Mouse (Mus musculus): Measurements from ENCODE around the gene Akap14. TPM values are rescaled to one million over a fixed set of nuclear protein-coding genes. Genes with fewer than 3 reads are reported as not detected.

Akap14 gene
- 0.49 and 0.53 TPM in 2 replicates for polyA plus RNA-seq (2015; fragmentation: Nextera tagmentation; extraction: Ambion mirVana)

GRCm38 (mm10) chrX:37168742-37169141 is at the start of gene Akap14:
Akap14 (minus strand) TSS chrX:37168842.

GRCm38 (mm10) chrX:37210941-37211340 is 42.3 kb upstream of the Akap14 start, which contains the start of gene Gm9:
Gm9 (minus strand) TSS chrX:37211041.

GRCm38 (mm10) chrX:37191105-37191743 is 22.6 kb upstream of the Akap14 start, which contains the start of the genes Ndufa1 and Rnf113a1:
Ndufa1 (minus strand) TSS chrX:37191163.
Rnf113a1 (plus strand) TSS chrX:37191245.

GRCm38 (mm10) chrX:37126671-37127358 is 41.8 kb downstream of the Akap14 start, which contains the start of gene Nkap:
Nkap (plus strand) TSS chrX:37126795.

GRCm38 (mm10) chrX:37110193-37110880 is 58.3 kb downstream of the Akap14 start, which contains the start of gene Upf3b:
Upf3b (minus strand) TSS chrX:37110322.

Other genes starting within 250 kb of the Akap14 start
- 52.2 and 57.4 TPM in 2 replicates for gene Sept6, start 177.0 kb downstream of the Akap14 start, polyA plus RNA-seq (2015; fragmentation: Nextera tagmentation; extraction: Ambion mirVana)
- 0.15 and 0.19 TPM in 2 replicates for gene Sowahd, start 120.0 kb downstream of the Akap14 start, polyA plus RNA-seq (2015; fragmentation: Nextera tagmentation; extraction: Ambion mirVana)
- gene Rpl39, start 83.4 kb downstream of the Akap14 start, polyA plus RNA-seq (2015; fragmentation: Nextera tagmentation; extraction: Ambion mirVana) = 301 and 383 TPM in 2 replicates
- 21.3 and 22.5 TPM in 2 replicates for gene Upf3b, start 58.5 kb downstream of the Akap14 start, polyA plus RNA-seq (2015; fragmentation: Nextera tagmentation; extraction: Ambion mirVana)
- gene Nkap, start 42.0 kb downstream of the Akap14 start, polyA plus RNA-seq (2015; fragmentation: Nextera tagmentation; extraction: Ambion mirVana) = 20.4 and 20.7 TPM in 2 replicates
- gene Ndufa1, start 22.3 kb upstream of the Akap14 start, polyA plus RNA-seq (2015; fragmentation: Nextera tagmentation; extraction: Ambion mirVana) = 1,019 and 1,020 TPM in 2 replicates
- gene Rnf113a1, start 22.4 kb upstream of the Akap14 start, polyA plus RNA-seq (2015; fragmentation: Nextera tagmentation; extraction: Ambion mirVana) = 29.6 and 30.3 TPM in 2 replicates
- not detected in 2 replicates for gene Gm9, start 42.2 kb upstream of the Akap14 start, polyA plus RNA-seq (2015; fragmentation: Nextera tagmentation; extraction: Ambion mirVana)
- gene Rhox1, start 53.4 kb upstream of the Akap14 start, polyA plus RNA-seq (2015; fragmentation: Nextera tagmentation; extraction: Ambion mirVana) = not detected in 2 replicates
- not detected in 2 replicates for gene Rhox2a, start 76.1 kb upstream of the Akap14 start, polyA plus RNA-seq (2015; fragmentation: Nextera tagmentation; extraction: Ambion mirVana)
- gene Rhox3a, start 81.1 kb upstream of the Akap14 start, polyA plus RNA-seq (2015; fragmentation: Nextera tagmentation; extraction: Ambion mirVana) = not detected in 2 replicates
- not detected in 2 replicates for gene Rhox4a, start 96.5 kb upstream of the Akap14 start, polyA plus RNA-seq (2015; fragmentation: Nextera tagmentation; extraction: Ambion mirVana)
- not detected in 2 replicates for gene Rhox3a2, start 211.2 kb upstream of the Akap14 start, polyA plus RNA-seq (2015; fragmentation: Nextera tagmentation; extraction: Ambion mirVana)
- gene Rhox4a2, start 222.0 kb upstream of the Akap14 start, polyA plus RNA-seq (2015; fragmentation: Nextera tagmentation; extraction: Ambion mirVana) = not detected in 2 replicates
- not detected in 2 replicates for gene Rhox2b, start 243.2 kb upstream of the Akap14 start, polyA plus RNA-seq (2015; fragmentation: Nextera tagmentation; extraction: Ambion mirVana)

Measured in neural tube, postnatal 0 days (tissue).